Mouse (Mus musculus): ENCODE data around the gene Dtx3l.

Dtx3l gene

GRCm38 (mm10) chr16:35888174-35888573 is 50.8 kb downstream of the Dtx3l start:
- no peak for DNase-seq (ENCODE audit: low read depth, low spot score)

Measured in brain, adult 2 months (tissue).